Mouse (Mus musculus): ENCODE results near the gene Tet2. TPM values are rescaled to one million over a fixed set of nuclear protein-coding genes. Genes with fewer than 3 reads are reported as not detected.

Tet2 gene
- 13.0 and 19.9 TPM in 2 replicates for polyA plus RNA-seq (2015; fragmentation: Nextera tagmentation; extraction: Ambion mirVana)

GRCm38 (mm10) chr3:133544551-133545303 is at the start of gene Tet2:
Gene Tet2, minus strand, starts transcription at chr3:133545139.

Small RNA genes lying within 50 kb of the gene (microRNA-seq; reads per million reads assigned to microRNA genes)
- 0 reads per million in 2 experiments for gene Gm25042

Other genes starting within 250 kb of the Tet2 start
- gene Ppa2, start 235.0 kb downstream of the Tet2 start, polyA plus RNA-seq (2015; fragmentation: Nextera tagmentation; extraction: Ambion mirVana), result 123 and 138 TPM in 2 replicates

All from skeletal muscle tissue, postnatal 0 days (tissue).